Mouse (Mus musculus) bone marrow, adult 2 months (tissue): ENCODE results near the gene Pdgfb.

Experiments
- CTCF ChIP-seq: fragments of 200-500 bp; IDR thresholded peaks from 2 replicates; pipeline ENCODE4 v1.5.1; 2011; ENCODE audit warnings: low read length, control low read depth; ENCODE audit not compliant: control insufficient read depth, insufficient read depth
- POLR2A ChIP-seq: fragments of 200-500 bp; IDR thresholded peaks from 2 replicates; pipeline ENCODE4 v1.6.1; 2011; ENCODE audit warnings: low read depth, mild to moderate bottlenecking, control low read depth, low read length, borderline replicate concordance; ENCODE audit not compliant: control insufficient read depth

GRCm38 (mm10) chr15:79951226-79951625, 63.6 kb downstream of the Pdgfb start:
- no peak for TF ChIP-seq POLR2A
- TF ChIP-seq CTCF, result no peak
